Mouse (Mus musculus) heart, postnatal 0 days (tissue): ENCODE results near the gene Cabcoco1.

ENCODE experiments used
- CTCF ChIP-seq: IDR thresholded peaks from 2 replicates; pipeline ENCODE4 v1.5.1; 2016; ENCODE audit warnings: antibody characterized with exemption, control low read depth, low read depth
- EP300 ChIP-seq: IDR thresholded peaks from 2 replicates; pipeline ENCODE4 v1.6.1; 2016; ENCODE audit warnings: antibody characterized with exemption, low read depth

DNA sequence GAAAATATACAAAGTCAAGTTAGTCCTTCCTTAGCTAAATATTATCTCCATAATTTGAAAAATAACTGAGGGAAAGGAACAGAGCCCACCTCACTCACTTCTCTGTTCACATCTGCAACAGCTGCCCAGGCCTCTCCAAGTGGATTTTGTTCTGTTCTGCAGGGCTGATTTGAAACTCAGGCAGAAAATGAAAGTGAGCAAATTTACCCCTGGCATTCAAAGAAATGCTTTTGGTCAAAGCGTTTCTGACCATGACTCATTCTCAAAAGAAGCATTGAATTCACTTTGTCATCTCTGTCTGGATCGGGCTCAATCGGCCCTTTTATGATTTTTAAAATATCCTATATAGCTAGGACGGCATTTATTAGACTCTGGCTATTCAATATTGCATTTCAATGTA, 135.8 kb downstream of the Cabcoco1 start:
- TF ChIP-seq CTCF, result no peak
- no peak for TF ChIP-seq EP300
